Comparison of ENCODE assay signal across 10 mouse cellular contexts in genomic region chr15:63671081-63671480, GRCm38 (mm10).
DNase-seq lines count a peak whose midpoint lies in the region; ATAC-seq and TF ChIP-seq lines count a peak whose summit lies in the region.
"Had no signal": no experiment of that assay in that cellular context is flagged by ENCODE, and none has a peak within 500 bp of the region (broad histone marks: within the 10 kb centered on the region; RNA-seq: fewer than 3 reads in every experiment).

No protein-coding gene starts in this region.

- H3K36me3 ChIP-seq in kidney, embryonic 15.5 days, result no peaks in the 10 kb centered on the region
- H3K36me3 ChIP-seq: limb, embryonic 12.5 days had no signal

- no peak overlapping the region for H3K4me3 ChIP-seq in left cerebral cortex, adult 2 months
- H3K4me3 ChIP-seq in kidney, embryonic 15.5 days (replicated peaks), result no peak overlapping the region
- H3K4me3 ChIP-seq: limb, embryonic 12.5 days had no signal

- WGBS in kidney, embryonic 15.5 days, result 73% methylated on average over 11 of the region's 11 CpGs

- TF ChIP-seq CTCF in left cerebral cortex, adult 2 months (IDR thresholded peaks at IDR 0.05), result no peak

- H3K9ac ChIP-seq in kidney, embryonic 15.5 days, result no peak overlapping the region
- H3K9ac ChIP-seq: limb, embryonic 12.5 days had no signal

- H3K4me2 ChIP-seq in kidney, embryonic 15.5 days, result no peak overlapping the region
- H3K4me2 ChIP-seq: limb, embryonic 12.5 days had no signal

- H3K4me1 ChIP-seq in kidney, embryonic 15.5 days, result no peaks in the 10 kb centered on the region
- H3K4me1 ChIP-seq: limb, embryonic 12.5 days had no signal

- H3K9me3 ChIP-seq in kidney, embryonic 15.5 days (replicated peaks), result no peaks in the 10 kb centered on the region
- H3K9me3 ChIP-seq: limb, embryonic 12.5 days had no signal

- intact Hi-C loops in left cerebral cortex, adult 2 months (cut with DNase I), result no loop called here

- H3K27ac ChIP-seq in left cerebral cortex, adult 2 months, result no peak overlapping the region
- no peak overlapping the region for H3K27ac ChIP-seq in kidney, embryonic 15.5 days
- H3K27ac ChIP-seq: limb, embryonic 12.5 days had no signal

- peak; percentile 6 to 7 for DNase-seq in left cerebral cortex, adult 18-20 months (ENCODE audit: low spot score in 2 of 2)
- no peak for DNase-seq in left cerebral cortex, adult 11 months (ENCODE audit: low spot score)
- DNase-seq in frontal cortex, postnatal 14 days (ENCODE audit: low spot score in 2 of 2), result peak; percentile 36 to 51
- peak; percentile 15 to 18 for DNase-seq in left cerebral cortex, adult 2 months (ENCODE audit: extremely low spot score in 1 of 2, low spot score in 2 of 2)
- peak; percentile 23 for DNase-seq in right cerebral cortex, postnatal 25 days
- no peak for DNase-seq in heart, adult 8-10 months (ENCODE audit: low spot score)
- DNase-seq: lung, postnatal 14 days; thymus, postnatal 4 days had no signal

- no peak for ATAC-seq in kidney, embryonic 15.5 days (replicated peaks; ENCODE audit: low FRiP score)

- no peaks in the 10 kb centered on the region for H3K27me3 ChIP-seq in kidney, embryonic 15.5 days
- H3K27me3 ChIP-seq: limb, embryonic 12.5 days had no signal

Comparison
In these comparisons a context has a peak if more than half of its experiments do, and no peak if none do; other contexts are left out.
1. DNase-seq: peak in left cerebral cortex, adult 18-20 months (2 of 2), frontal cortex, postnatal 14 days (2 of 2), left cerebral cortex, adult 2 months (2 of 2) and right cerebral cortex, postnatal 25 days (single experiment); none in left cerebral cortex, adult 11 months (single experiment) and heart, adult 8-10 months (single experiment).